Mouse (Mus musculus): Measurements from ENCODE around the gene Dab1. TPM values are rescaled to one million over a fixed set of nuclear protein-coding genes. Genes with fewer than 3 reads are reported as not detected.

The Dab1 gene
- polyA plus RNA-seq, 1 experiment from 2014 or later: 195 TPM

- Histone ChIP-seq H3K27ac (ENCODE audit: low read length) (no peak overlapping the region), H3K27me3 (replicated peaks; ENCODE audit: control insufficient read depth, insufficient read depth, low read length) (no peaks in the 10 kb centered on the region), H3K4me2 (ENCODE audit: low read length) (no peak overlapping the region), H3K9me3 (ENCODE audit: control insufficient read depth, low read length) (no peaks in the 10 kb centered on the region), H3K4me1 (replicated peaks; ENCODE audit: control insufficient read depth, insufficient read depth, low read length) (no peaks in the 10 kb centered on the region), H3K9ac (replicated peaks; ENCODE audit: low read depth, low read length) (no peak overlapping the region), H3K4me3 (replicated peaks; ENCODE audit: low read length) (no peak overlapping the region), H3K36me3 (ENCODE audit: control insufficient read depth, insufficient read depth) (no peaks in the 10 kb centered on the region)
- 76% methylated on average over 2 of the region's 2 CpGs for WGBS
- no peak for ATAC-seq
Observed at GRCm38 (mm10) chr4:104025117-104025694, 406.0 kb downstream of the Dab1 start.

GRCm38 (mm10) chr4:104026834-104027233 lies 407.7 kb downstream of the Dab1 start:
- Histone ChIP-seq H3K9me3 (ENCODE audit: control insufficient read depth, low read length) (no peaks in the 10 kb centered on the region), H3K4me1 (replicated peaks; ENCODE audit: control insufficient read depth, insufficient read depth, low read length) (no peaks in the 10 kb centered on the region), H3K27ac (ENCODE audit: low read length) (no peak overlapping the region), H3K4me2 (ENCODE audit: low read length) (no peak overlapping the region), H3K36me3 (ENCODE audit: control insufficient read depth, insufficient read depth) (no peaks in the 10 kb centered on the region), H3K9ac (replicated peaks; ENCODE audit: low read depth, low read length) (no peak overlapping the region), H3K4me3 (replicated peaks; ENCODE audit: low read length) (no peak overlapping the region), H3K27me3 (replicated peaks; ENCODE audit: control insufficient read depth, insufficient read depth, low read length) (no peaks in the 10 kb centered on the region)
- no peak for ATAC-seq
- 22% methylated on average over 2 of the region's 2 CpGs for whole genome bisulfite sequencing

GRCm38 (mm10) chr4:104027239-104027638 lies 408.1 kb downstream of the Dab1 start:
- H3K4me2 ChIP-seq (ENCODE audit: low read length): no peak overlapping the region
- H3K36me3 ChIP-seq (ENCODE audit: control insufficient read depth, insufficient read depth): no peaks in the 10 kb centered on the region
- ATAC-seq: no peak
- no peak overlapping the region for H3K4me3 ChIP-seq (replicated peaks; ENCODE audit: low read length)
- no peaks in the 10 kb centered on the region for H3K27me3 ChIP-seq (replicated peaks; ENCODE audit: control insufficient read depth, insufficient read depth, low read length)
- no peaks in the 10 kb centered on the region for H3K9me3 ChIP-seq (ENCODE audit: control insufficient read depth, low read length)
- no peak overlapping the region for H3K9ac ChIP-seq (replicated peaks; ENCODE audit: low read depth, low read length)
- H3K27ac ChIP-seq (ENCODE audit: low read length): no peak overlapping the region
- WGBS: 86% methylated on average over 1 of the region's 1 CpGs
- H3K4me1 ChIP-seq (replicated peaks; ENCODE audit: control insufficient read depth, insufficient read depth, low read length): no peaks in the 10 kb centered on the region

- Histone ChIP-seq H3K4me1 (replicated peaks; ENCODE audit: control insufficient read depth, insufficient read depth, low read length) (no peaks in the 10 kb centered on the region), H3K9ac (replicated peaks; ENCODE audit: low read depth, low read length) (no peak overlapping the region), H3K36me3 (ENCODE audit: control insufficient read depth, insufficient read depth) (no peaks in the 10 kb centered on the region), H3K4me3 (replicated peaks; ENCODE audit: low read length) (no peak overlapping the region), H3K4me2 (ENCODE audit: low read length) (no peak overlapping the region), H3K9me3 (ENCODE audit: control insufficient read depth, low read length) (no peaks in the 10 kb centered on the region), H3K27me3 (replicated peaks; ENCODE audit: control insufficient read depth, insufficient read depth, low read length) (no peaks in the 10 kb centered on the region), H3K27ac (ENCODE audit: low read length) (no peak overlapping the region)
- no peak for ATAC-seq
Observed at GRCm38 (mm10) chr4:104036091-104036490, 416.9 kb downstream of the Dab1 start.

GRCm38 (mm10) chr4:104039588-104039987 lies 420.4 kb downstream of the Dab1 start:
- H3K4me1 ChIP-seq (replicated peaks; ENCODE audit: control insufficient read depth, insufficient read depth, low read length): peaks cover 8% of the 10 kb centered on the region; the same call in 1 of the 2 replicates
- H3K36me3 ChIP-seq (ENCODE audit: control insufficient read depth, insufficient read depth): no peaks in the 10 kb centered on the region
- no peaks in the 10 kb centered on the region for H3K9me3 ChIP-seq (ENCODE audit: control insufficient read depth, low read length)
- H3K27ac ChIP-seq (ENCODE audit: low read length): no peak overlapping the region
- no peak overlapping the region for H3K9ac ChIP-seq (replicated peaks; ENCODE audit: low read depth, low read length)
- ATAC-seq: no peak
- no peaks in the 10 kb centered on the region for H3K27me3 ChIP-seq (replicated peaks; ENCODE audit: control insufficient read depth, insufficient read depth, low read length)
- H3K4me2 ChIP-seq (ENCODE audit: low read length): no peak overlapping the region
- WGBS: 68% methylated on average over 4 of the region's 4 CpGs
- no peak overlapping the region for H3K4me3 ChIP-seq (replicated peaks; ENCODE audit: low read length)

GRCm38 (mm10) chr4:104043441-104043840 lies 424.3 kb downstream of the Dab1 start:
- ATAC-seq: peak; percentile 74

GRCm38 (mm10) chr4:104044634-104045033 lies 425.5 kb downstream of the Dab1 start:
- H3K36me3 ChIP-seq (ENCODE audit: control insufficient read depth, insufficient read depth): no peaks in the 10 kb centered on the region
- H3K9me3 ChIP-seq (ENCODE audit: control insufficient read depth, low read length): no peaks in the 10 kb centered on the region
- no peak overlapping the region for H3K4me3 ChIP-seq (replicated peaks; ENCODE audit: low read length)
- ATAC-seq: no peak
- H3K4me1 ChIP-seq (replicated peaks; ENCODE audit: control insufficient read depth, insufficient read depth, low read length): peaks cover 9% of the 10 kb centered on the region; the same call in 1 of the 2 replicates
- 44% methylated on average over 3 of the region's 3 CpGs for WGBS
- H3K9ac ChIP-seq (replicated peaks; ENCODE audit: low read depth, low read length): no peak overlapping the region
- H3K27ac ChIP-seq (ENCODE audit: low read length): no peak overlapping the region
- H3K27me3 ChIP-seq (replicated peaks; ENCODE audit: control insufficient read depth, insufficient read depth, low read length): no peaks in the 10 kb centered on the region
- no peak overlapping the region for H3K4me2 ChIP-seq (ENCODE audit: low read length)

More at GRCm38 (mm10) chr4:104043441-104043840, 424.3 kb downstream of the Dab1 start:
- Histone ChIP-seq H3K27me3 (replicated peaks; ENCODE audit: control insufficient read depth, insufficient read depth, low read length) (no peaks in the 10 kb centered on the region), H3K36me3 (ENCODE audit: control insufficient read depth, insufficient read depth) (no peaks in the 10 kb centered on the region), H3K27ac (ENCODE audit: low read length) (no peak overlapping the region), H3K9ac (replicated peaks; ENCODE audit: low read depth, low read length) (no peak overlapping the region), H3K4me2 (ENCODE audit: low read length) (no peak overlapping the region), H3K4me1 (replicated peaks; ENCODE audit: control insufficient read depth, insufficient read depth, low read length) (peaks cover 9% of the 10 kb centered on the region; the same call in 1 of the 2 replicates), H3K9me3 (ENCODE audit: control insufficient read depth, low read length) (no peaks in the 10 kb centered on the region), H3K4me3 (replicated peaks; ENCODE audit: low read length) (no peak overlapping the region)
- 26% methylated on average over 2 of the region's 2 CpGs for WGBS

- Histone ChIP-seq H3K27me3 (replicated peaks; ENCODE audit: control insufficient read depth, insufficient read depth, low read length) (no peaks in the 10 kb centered on the region), H3K9me3 (ENCODE audit: control insufficient read depth, low read length) (no peaks in the 10 kb centered on the region), H3K27ac (ENCODE audit: low read length) (no peak overlapping the region), H3K36me3 (ENCODE audit: control insufficient read depth, insufficient read depth) (no peaks in the 10 kb centered on the region), H3K9ac (replicated peaks; ENCODE audit: low read depth, low read length) (no peak overlapping the region), H3K4me1 (replicated peaks; ENCODE audit: control insufficient read depth, insufficient read depth, low read length) (peaks cover 9% of the 10 kb centered on the region; the same call in 1 of the 2 replicates), H3K4me3 (replicated peaks; ENCODE audit: low read length) (no peak overlapping the region), H3K4me2 (ENCODE audit: low read length) (no peak overlapping the region)
- WGBS: 61% methylated on average over 7 of the region's 7 CpGs
- ATAC-seq: no peak
Observed at GRCm38 (mm10) chr4:104047966-104048804, 429.0 kb downstream of the Dab1 start.

- Histone ChIP-seq H3K9me3 (ENCODE audit: control insufficient read depth, low read length) (no peaks in the 10 kb centered on the region), H3K4me2 (ENCODE audit: low read length) (no peak overlapping the region), H3K27me3 (replicated peaks; ENCODE audit: control insufficient read depth, insufficient read depth, low read length) (no peaks in the 10 kb centered on the region), H3K9ac (replicated peaks; ENCODE audit: low read depth, low read length) (no peak overlapping the region), H3K27ac (ENCODE audit: low read length) (no peak overlapping the region), H3K4me1 (replicated peaks; ENCODE audit: control insufficient read depth, insufficient read depth, low read length) (no peaks in the 10 kb centered on the region), H3K4me3 (replicated peaks; ENCODE audit: low read length) (no peak overlapping the region), H3K36me3 (ENCODE audit: control insufficient read depth, insufficient read depth) (no peaks in the 10 kb centered on the region)
- ATAC-seq: no peak
Observed at GRCm38 (mm10) chr4:104057116-104057515, 438.0 kb downstream of the Dab1 start.

Data from forebrain, embryonic 16.5 days (tissue).